Mouse (Mus musculus) heart, embryonic 14.5 days (tissue): ENCODE data around the gene Polr2e. TPM values are rescaled to one million over a fixed set of nuclear protein-coding genes. Genes with fewer than 3 reads are reported as not detected.

ENCODE experiments used
- ATAC-seq: fragments of 200-750 bp; cut with Nextera tagmentation; 2 replicates; pipeline ENCODE4 v1.8.0; 2017; ENCODE audit warnings: low read depth, moderate TSS enrichment; ENCODE audit not compliant: insufficient number of reproducible peaks, insufficient read depth, low FRiP score
- H3K27ac ChIP-seq, 2 experiments: fragments of 200-500 bp in 1 of 2; fragments of 300-500 bp in 1 of 2; sonication (generic) in 1 of 2; replicated peaks in 1 of 2; 2 replicates each; pipeline ENCODE4 v1.5.1; 2012 to 2014; ENCODE audit warnings: low read depth in 2 of 2, low read length in 2 of 2, control low read depth in 1 of 2, mild to moderate bottlenecking in 1 of 2, mixed read lengths in 1 of 2; ENCODE audit not compliant: control insufficient read depth in 1 of 2, insufficient read depth in 1 of 2
- H3K27me3 ChIP-seq: fragments of 300-500 bp; sonication (generic); 2 replicates; pipeline ENCODE4 v1.6.1; 2014; ENCODE audit warnings: mild to moderate bottlenecking, low read length, control low read depth; ENCODE audit not compliant: control insufficient read depth, insufficient read depth
- H3K36me3 ChIP-seq: fragments of 300-500 bp; sonication (generic); 2 replicates; pipeline ENCODE4 v1.6.1; 2014; ENCODE audit warnings: mild to moderate bottlenecking, control low read depth, low read length, mixed read lengths; ENCODE audit not compliant: control insufficient read depth, insufficient read depth
- H3K4me1 ChIP-seq, 2 experiments: fragments of 200-500 bp in 1 of 2; fragments of 300-500 bp in 1 of 2; sonication (generic) in 1 of 2; 2 replicates each; pipeline ENCODE4 v1.6.1; 2012 to 2014; ENCODE audit warnings: low read length in 2 of 2, control low read depth in 1 of 2, mixed read lengths in 1 of 2; ENCODE audit not compliant: control insufficient read depth in 2 of 2, insufficient read depth in 2 of 2
- H3K4me2 ChIP-seq: fragments of 300-500 bp; sonication (generic); 2 replicates; pipeline ENCODE4 v1.6.1; 2014; ENCODE audit warnings: mild to moderate bottlenecking, low read length
- H3K4me3 ChIP-seq, 2 experiments: fragments of 200-500 bp in 1 of 2; fragments of 300-500 bp in 1 of 2; sonication (generic) in 1 of 2; 2 replicates each; pipeline ENCODE4 v1.5.1; 2012 to 2014; ENCODE audit warnings: low read length in 2 of 2, mild to moderate bottlenecking in 2 of 2, control low read depth in 1 of 2, low read depth in 1 of 2, moderate library complexity in 1 of 2; ENCODE audit not compliant: control insufficient read depth in 1 of 2, insufficient read depth in 1 of 2
- H3K9ac ChIP-seq: fragments of 300-500 bp; sonication (generic); 2 replicates; pipeline ENCODE4 v1.6.1; 2014; ENCODE audit warnings: mild to moderate bottlenecking, low read length
- H3K9me3 ChIP-seq: fragments of 300-500 bp; sonication (generic); 2 replicates; pipeline ENCODE4 v1.6.1; 2016; ENCODE audit warnings: low read length, control low read depth; ENCODE audit not compliant: control insufficient read depth
- WGBS: fragments of 180-500 bp; shearing (Covaris S2); extraction: QIAGEN DNeasy Blood & Tissue Kit; methylation state at CpG from one replicate; pipeline ENCODE4 v1.1.7; 2014; 5-methylcytosine and 5-hydroxymethylcytosine counted together
- polyA plus RNA-seq: library from polyadenylated mRNA; unstranded; fragments of >200 nt; fragmentation: Nextera tagmentation; extraction: Ambion mirVana; gene quantifications from 2 replicates; pipeline ENCODE4 v1.2.1, GENCODE M21; 2014

Polr2e gene
- polyA plus RNA-seq, 1 experiment from 2014 or later, result 162 TPM

DNA sequence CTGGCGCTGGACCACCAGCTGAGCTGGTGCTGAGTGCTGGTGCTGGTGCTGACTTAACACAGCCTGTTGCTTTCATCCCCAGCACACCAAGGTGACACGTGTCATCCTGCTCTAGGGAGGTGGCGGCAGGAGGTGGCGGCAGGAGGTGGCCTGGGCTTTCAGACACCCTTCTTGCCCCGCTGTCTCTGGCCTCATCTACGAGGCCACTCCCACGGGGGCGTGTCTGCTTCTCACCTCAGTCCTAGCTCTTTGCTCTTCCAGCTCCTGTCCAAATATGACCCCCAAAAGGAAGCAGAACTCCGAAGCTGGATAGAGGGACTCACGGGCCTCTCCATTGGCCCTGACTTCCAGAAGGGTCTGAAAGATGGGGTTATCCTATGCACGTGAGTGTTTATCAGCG lies 48.5 kb downstream of the Polr2e start:
- no peak for ATAC-seq
- Histone ChIP-seq H3K4me2 (peak overlapping the region; percentile 25; the same call in 1 of the 2 replicates), H3K9me3 (no peaks in the 10 kb centered on the region; the same call in 1 of the 2 replicates), H3K9ac (no peak overlapping the region), H3K27me3 (no peaks in the 10 kb centered on the region), H3K4me3 (no peak overlapping the region), H3K4me1 (peaks cover 24 to 35% of the 10 kb centered on the region in 2 experiments), H3K27ac (no peak overlapping the region), H3K36me3 (peaks cover 49% of the 10 kb centered on the region)
- WGBS, result 71% methylated on average over 12 of the region's 12 CpGs

DNA sequence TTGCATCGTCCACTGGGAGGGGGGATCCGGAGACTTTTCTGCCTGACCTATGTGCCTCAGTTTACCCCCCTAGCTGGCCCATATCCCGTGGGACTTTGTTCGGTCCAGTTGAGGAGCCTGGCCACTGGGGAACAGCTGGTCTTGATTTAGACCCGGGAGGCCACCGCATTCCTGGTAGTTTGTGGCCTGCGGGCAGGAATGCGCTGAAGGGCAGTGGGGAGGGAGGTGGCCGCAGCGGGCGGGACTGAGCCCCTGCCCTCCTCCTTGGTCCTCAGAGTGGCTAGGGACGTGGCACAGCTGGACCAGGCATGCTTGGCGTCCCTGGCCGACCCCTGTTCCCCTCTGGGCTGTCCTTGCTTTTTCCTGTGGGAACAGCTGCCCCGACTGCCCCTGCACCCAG lies 49.7 kb downstream of the Polr2e start:
- H3K4me1 ChIP-seq, result peaks cover 27 to 40% of the 10 kb centered on the region in 2 experiments
- no peak for ATAC-seq
- WGBS, result 8% methylated on average over 15 of the region's 15 CpGs

DNA sequence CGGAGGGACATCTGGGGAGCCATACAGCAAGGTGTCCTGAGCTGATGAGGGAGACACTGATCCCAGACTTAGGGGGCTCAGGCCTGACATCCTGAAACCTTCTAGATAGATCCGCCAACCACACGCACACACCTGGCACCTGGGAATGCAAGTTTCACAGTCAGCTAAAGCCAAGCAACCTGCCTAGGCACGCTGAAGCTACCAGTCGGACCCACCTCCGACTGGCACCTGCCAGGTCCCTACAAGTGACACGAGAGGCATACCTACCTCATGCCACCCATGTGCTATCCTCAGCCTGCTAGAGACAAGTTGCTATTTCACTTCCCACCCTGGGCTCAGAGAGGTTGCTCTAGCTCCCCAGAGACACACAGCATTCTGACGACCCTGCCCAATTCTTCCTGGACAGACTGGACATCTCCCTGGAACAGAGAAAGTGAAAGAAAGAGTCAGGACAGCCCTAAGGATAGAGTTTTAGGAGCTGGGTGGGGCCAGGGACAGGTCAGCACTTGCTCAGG lies 50.3 kb downstream of the Polr2e start:
- peaks cover 27 to 40% of the 10 kb centered on the region in 2 experiments for H3K4me1 ChIP-seq
- H3K9ac ChIP-seq, result peak overlapping the region; percentile 90
- peak overlapping the region; percentile 72 to 80 for H3K4me3 ChIP-seq
- H3K4me2 ChIP-seq, result peak overlapping the region; percentile 95
- WGBS, result 25% methylated on average over 8 of the region's 8 CpGs
- H3K27ac ChIP-seq, result peak overlapping the region; percentile 2 to 97; a peak in 3 of 4 replicates
- H3K27me3 ChIP-seq, result no peaks in the 10 kb centered on the region
- ATAC-seq, result no peak
- no peaks in the 10 kb centered on the region; the same call in 1 of the 2 replicates for H3K9me3 ChIP-seq
- H3K36me3 ChIP-seq, result peaks cover 37% of the 10 kb centered on the region

More for the DNA sequence above, 49.7 kb downstream of the Polr2e start:
- H3K27ac ChIP-seq, result peak overlapping the region; percentile 14 to 63; a peak in 3 of 4 replicates
- H3K9ac ChIP-seq, result peak overlapping the region; percentile 90
- peak overlapping the region; percentile 95 for H3K4me2 ChIP-seq
- peaks cover 43% of the 10 kb centered on the region for H3K36me3 ChIP-seq
- peak overlapping the region; percentile 72 to 80 for H3K4me3 ChIP-seq
- H3K9me3 ChIP-seq, result no peaks in the 10 kb centered on the region; the same call in 1 of the 2 replicates
- H3K27me3 ChIP-seq, result no peaks in the 10 kb centered on the region

DNA sequence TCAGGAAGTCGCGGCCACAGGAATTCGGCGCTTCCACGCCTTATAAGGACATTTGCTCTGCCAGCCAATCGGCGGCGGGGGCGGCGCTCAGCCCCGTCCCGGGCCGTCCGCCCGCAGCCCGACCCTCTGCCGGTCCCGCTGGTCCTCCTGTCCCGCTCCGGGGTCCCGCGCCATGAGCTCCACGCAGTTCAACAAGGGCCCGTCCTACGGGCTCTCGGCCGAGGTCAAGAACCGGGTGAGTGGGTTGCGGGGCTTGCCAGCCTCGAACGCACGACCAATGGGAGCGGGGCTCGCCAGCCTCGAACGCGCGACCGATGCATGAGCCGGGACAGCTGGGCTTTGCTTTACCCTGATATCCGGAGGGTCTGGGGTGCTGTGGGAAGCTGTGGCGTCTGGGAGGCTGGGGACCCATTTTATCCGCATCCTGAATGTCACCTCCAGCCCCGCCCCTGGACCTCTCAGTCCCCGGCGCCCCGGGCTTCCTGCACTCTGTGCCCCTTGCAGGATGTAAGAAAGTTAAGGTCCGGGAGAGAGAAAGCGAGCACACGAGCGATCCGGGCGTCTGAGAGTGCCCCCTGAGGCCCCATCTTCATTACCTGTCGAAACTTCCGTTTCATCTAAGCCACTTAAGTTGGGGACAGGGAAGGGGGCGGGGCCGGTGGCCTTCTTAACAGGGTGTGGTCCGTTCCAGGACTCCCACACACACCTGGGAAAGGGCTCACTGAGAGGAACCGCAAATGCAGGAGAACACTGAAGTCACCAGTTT lies 50.9 kb downstream of the Polr2e start, which contains the start of gene Cnn2:
Gene Cnn2, plus strand, starts transcription at position 79 of the 766 bp plus-strand sequence.
- H3K4me1 ChIP-seq, result peaks cover 27 to 40% of the 10 kb centered on the region in 2 experiments
- H3K27me3 ChIP-seq, result no peaks in the 10 kb centered on the region
- peak within 1 kb of the TSS; percentile 83 to 97 for H3K27ac ChIP-seq
- WGBS, result under 1% methylated on average over 59 of the region's 59 CpGs
- peak; percentile 19; the same call in 1 of the 2 replicates for ATAC-seq
- peak within 1 kb of the TSS; percentile 95 for H3K4me2 ChIP-seq
- no peaks in the 10 kb centered on the region; the same call in 1 of the 2 replicates for H3K9me3 ChIP-seq
- H3K4me3 ChIP-seq, result peak within 1 kb of the TSS; percentile 72 to 80
- H3K9ac ChIP-seq, result peak within 1 kb of the TSS; percentile 90
- H3K36me3 ChIP-seq, result peaks cover 31% of the 10 kb centered on the region

DNA sequence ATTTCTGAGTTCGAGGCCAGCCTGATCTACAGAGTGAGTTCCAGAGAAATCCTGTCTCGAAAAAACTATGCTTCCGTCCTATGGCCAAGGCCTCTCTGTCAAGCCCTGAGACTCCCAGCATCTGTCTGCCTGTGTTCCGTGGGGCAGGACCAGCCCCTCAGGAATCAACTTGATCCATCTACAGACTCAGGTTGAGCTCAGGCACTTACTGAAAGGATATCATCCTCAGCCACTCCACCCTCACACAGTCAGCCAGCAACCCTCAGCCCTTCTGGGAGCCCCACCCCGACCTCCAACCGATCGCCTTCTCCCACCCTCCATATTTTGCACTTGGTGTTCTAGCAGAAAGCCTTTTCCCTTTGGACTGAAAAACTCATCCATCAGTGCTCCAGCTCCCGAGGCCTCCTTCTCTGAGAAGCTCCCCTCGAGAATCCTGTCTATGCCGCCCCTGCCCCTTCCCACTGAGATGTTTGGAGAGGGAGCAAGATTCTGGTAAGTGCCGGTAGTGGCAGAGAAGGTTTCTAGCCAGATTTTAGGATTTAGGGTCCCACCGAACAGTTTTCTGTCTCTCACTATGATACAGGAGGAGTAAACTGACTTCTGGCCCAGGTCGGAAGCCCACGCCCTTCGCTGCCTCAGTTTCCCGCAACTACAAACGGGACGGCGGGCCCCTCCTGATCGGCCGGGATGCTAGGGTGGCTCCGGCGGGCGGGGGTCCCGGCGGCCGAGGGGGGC lies 51.7 kb downstream of the Polr2e start:
- Histone ChIP-seq H3K27me3 (no peaks in the 10 kb centered on the region), H3K9ac (peak overlapping the region; percentile 90), H3K4me2 (peak overlapping the region; percentile 95), H3K36me3 (peaks cover 24% of the 10 kb centered on the region), H3K4me3 (peak overlapping the region; percentile 72 to 80), H3K4me1 (peaks cover 34 to 47% of the 10 kb centered on the region in 2 experiments), H3K9me3 (no peaks in the 10 kb centered on the region; the same call in 1 of the 2 replicates), H3K27ac (peak overlapping the region; percentile 83 to 97)
- 8% methylated on average over 27 of the region's 27 CpGs for WGBS
- no peak for ATAC-seq

DNA sequence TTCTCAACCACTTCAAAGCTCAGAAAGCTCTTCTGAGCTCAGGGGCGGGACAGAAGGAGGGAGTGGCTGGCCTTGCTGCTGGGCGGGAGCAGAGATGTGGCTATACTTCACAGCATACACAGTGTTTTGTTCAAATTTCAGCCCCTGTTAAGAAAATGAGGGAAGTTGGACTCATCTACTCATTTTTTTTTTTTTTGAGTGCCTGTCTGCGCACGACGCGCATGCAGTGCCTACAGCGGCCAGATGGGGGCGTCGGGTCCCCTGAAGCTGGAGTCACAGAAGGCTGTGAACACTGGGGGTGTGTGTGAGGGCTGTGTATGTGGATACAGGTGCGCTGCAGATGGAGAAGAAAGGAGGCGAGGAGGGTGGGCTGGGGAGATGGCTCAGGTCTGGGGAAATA lies 52.6 kb downstream of the Polr2e start:
- ATAC-seq, result no peak
- Histone ChIP-seq H3K27me3 (no peaks in the 10 kb centered on the region), H3K4me1 (peaks cover 36 to 54% of the 10 kb centered on the region in 2 experiments), H3K27ac (peak overlapping the region; percentile 97), H3K9me3 (no peaks in the 10 kb centered on the region; the same call in 1 of the 2 replicates), H3K9ac (peak overlapping the region; percentile 90), H3K36me3 (peaks cover 14% of the 10 kb centered on the region), H3K4me2 (peak overlapping the region; percentile 95), H3K4me3 (peak overlapping the region in 1 of 2 experiments; percentile 0; a peak in 1 of 4 replicates)
- WGBS, result 8% methylated on average over 11 of the region's 11 CpGs

DNA sequence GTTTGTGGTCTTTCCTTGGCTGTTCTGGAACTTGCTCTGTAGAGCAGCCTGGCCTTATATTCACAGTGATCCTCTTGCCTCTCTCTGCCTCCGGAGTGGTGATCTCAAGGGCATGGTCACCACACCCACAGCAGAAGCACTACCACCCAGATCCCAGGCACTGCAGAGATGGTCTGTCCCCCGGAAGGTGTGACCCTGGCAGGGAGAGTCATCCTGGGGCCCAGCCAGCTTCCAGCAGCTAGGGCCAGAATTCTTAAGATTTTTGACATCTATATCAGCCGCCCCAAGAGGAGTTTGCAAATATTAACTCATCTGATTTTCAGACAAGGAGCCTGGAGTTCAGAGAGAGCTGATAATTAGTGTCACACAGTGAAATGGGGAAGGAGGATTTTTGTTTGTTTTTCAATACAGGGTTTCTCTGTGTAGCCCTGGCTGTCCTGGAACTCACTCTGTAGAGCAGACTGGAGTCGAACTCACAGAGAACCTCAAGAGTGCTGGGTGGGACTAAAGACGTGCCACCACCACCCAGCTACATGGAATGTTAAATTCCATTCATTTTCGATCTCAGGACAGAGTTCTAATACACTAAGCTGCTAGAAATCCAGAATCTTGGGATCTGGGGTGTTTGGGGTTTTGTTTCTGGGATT lies 53.2 kb downstream of the Polr2e start:
- WGBS, result 15% methylated on average over 6 of the region's 6 CpGs
- Histone ChIP-seq H3K4me2 (peak overlapping the region; percentile 95), H3K4me1 (peaks cover 36 to 58% of the 10 kb centered on the region in 2 experiments)

More for the DNA sequence above, 53.2 kb downstream of the Polr2e start:
- peaks cover 13% of the 10 kb centered on the region for H3K36me3 ChIP-seq
- peak overlapping the region; percentile 97 for H3K27ac ChIP-seq
- H3K9me3 ChIP-seq, result no peaks in the 10 kb centered on the region
- H3K4me3 ChIP-seq, result peak overlapping the region; percentile 60 to 80; a peak in 2 of 4 replicates
- H3K9ac ChIP-seq, result peak overlapping the region; percentile 82
- ATAC-seq, result no peak
- no peaks in the 10 kb centered on the region for H3K27me3 ChIP-seq
